Mouse (Mus musculus): ENCODE measurements around the gene Phf11c. TPM values are rescaled to one million over a fixed set of nuclear protein-coding genes. Genes with fewer than 3 reads are reported as not detected.
A peak's percentile ranks its signal among the peaks of the same experiment; 100 is the strongest.

Phf11c gene
- polyA plus RNA-seq (2015; fragmentation: Nextera tagmentation; extraction: Ambion mirVana), result 0.18 and 0.30 TPM in 2 replicates

DNA sequence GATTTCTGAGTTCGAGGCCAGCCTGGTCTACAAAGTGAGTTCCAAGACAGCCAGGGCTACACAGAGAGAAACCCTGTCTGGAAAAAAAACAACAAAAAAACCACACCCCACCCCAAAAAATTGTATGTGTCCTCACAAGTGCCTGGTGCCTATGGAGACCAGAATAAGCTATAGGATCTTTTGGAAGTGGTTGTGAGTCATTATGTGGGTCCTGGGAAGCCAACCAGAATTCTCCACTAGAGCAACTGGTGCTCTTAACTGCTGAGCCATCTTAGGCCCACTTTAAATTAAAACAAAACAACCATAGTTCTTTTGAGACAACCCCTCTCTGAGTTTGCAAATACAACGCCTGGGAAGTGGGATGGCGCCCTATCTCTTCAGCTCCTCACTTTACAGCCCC, at the start of gene Phf11c:
TSS of gene Phf11c (minus strand) at position 101 of the 400 bp plus-strand sequence.
- Histone ChIP-seq H3K9me3 (ENCODE audit: control insufficient read depth, low read length) (no peaks in the 10 kb centered on the region), H3K9ac (ENCODE audit: low read length) (no peak within 1 kb of the TSS), H3K4me3 (ENCODE audit: low read depth, low read length) (no peak within 1 kb of the TSS), H3K27ac (replicated peaks) (no peak within 1 kb of the TSS), H3K27me3 (ENCODE audit: control insufficient read depth, insufficient read depth, low read length) (no peaks in the 10 kb centered on the region), H3K4me2 (replicated peaks; ENCODE audit: low read depth) (no peak within 1 kb of the TSS), H3K4me1 (replicated peaks; ENCODE audit: control insufficient read depth, insufficient read depth) (no peaks in the 10 kb centered on the region), H3K36me3 (ENCODE audit: control insufficient read depth, insufficient read depth, low read length) (no peaks in the 10 kb centered on the region)
- ATAC-seq (ENCODE audit: low FRiP score, low TSS enrichment) (no peak), DNase-seq (ENCODE audit: low spot score) (no peak)
- TF ChIP-seq CTCF (IDR thresholded peaks at IDR 0.05; ENCODE audit: low read depth) (no peak), EP300 (optimal IDR thresholded peaks at IDR 0.05) (no peak)
- WGBS, result 88% methylated on average over 3 of the region's 3 CpGs

GRCm38 (mm10) chr14:59441472-59441805, 46.3 kb upstream of the Phf11c start:
- no peaks in the 10 kb centered on the region for H3K9me3 ChIP-seq (ENCODE audit: control insufficient read depth, low read length)
- peak overlapping the region; percentile 94 for H3K4me2 ChIP-seq (replicated peaks; ENCODE audit: low read depth)
- ATAC-seq (ENCODE audit: low FRiP score, low TSS enrichment) (no peak), DNase-seq (ENCODE audit: low spot score) (no peak)
- no peaks in the 10 kb centered on the region for H3K27me3 ChIP-seq (ENCODE audit: control insufficient read depth, insufficient read depth, low read length)
- H3K9ac ChIP-seq (ENCODE audit: low read length), result peak overlapping the region; percentile 85
- H3K4me3 ChIP-seq (ENCODE audit: low read depth, low read length), result peak overlapping the region; percentile 79
- peak overlapping the region; percentile 92 for H3K27ac ChIP-seq (replicated peaks)
- peaks cover 3% of the 10 kb centered on the region for H3K4me1 ChIP-seq (replicated peaks; ENCODE audit: control insufficient read depth, insufficient read depth)
- H3K36me3 ChIP-seq (ENCODE audit: control insufficient read depth, insufficient read depth, low read length), result no peaks in the 10 kb centered on the region
- 4% methylated on average over 6 of the region's 6 CpGs for WGBS
- no peak for TF ChIP-seq EP300 (optimal IDR thresholded peaks at IDR 0.05)
- no peak for TF ChIP-seq CTCF (IDR thresholded peaks at IDR 0.05; ENCODE audit: low read depth)

DNA sequence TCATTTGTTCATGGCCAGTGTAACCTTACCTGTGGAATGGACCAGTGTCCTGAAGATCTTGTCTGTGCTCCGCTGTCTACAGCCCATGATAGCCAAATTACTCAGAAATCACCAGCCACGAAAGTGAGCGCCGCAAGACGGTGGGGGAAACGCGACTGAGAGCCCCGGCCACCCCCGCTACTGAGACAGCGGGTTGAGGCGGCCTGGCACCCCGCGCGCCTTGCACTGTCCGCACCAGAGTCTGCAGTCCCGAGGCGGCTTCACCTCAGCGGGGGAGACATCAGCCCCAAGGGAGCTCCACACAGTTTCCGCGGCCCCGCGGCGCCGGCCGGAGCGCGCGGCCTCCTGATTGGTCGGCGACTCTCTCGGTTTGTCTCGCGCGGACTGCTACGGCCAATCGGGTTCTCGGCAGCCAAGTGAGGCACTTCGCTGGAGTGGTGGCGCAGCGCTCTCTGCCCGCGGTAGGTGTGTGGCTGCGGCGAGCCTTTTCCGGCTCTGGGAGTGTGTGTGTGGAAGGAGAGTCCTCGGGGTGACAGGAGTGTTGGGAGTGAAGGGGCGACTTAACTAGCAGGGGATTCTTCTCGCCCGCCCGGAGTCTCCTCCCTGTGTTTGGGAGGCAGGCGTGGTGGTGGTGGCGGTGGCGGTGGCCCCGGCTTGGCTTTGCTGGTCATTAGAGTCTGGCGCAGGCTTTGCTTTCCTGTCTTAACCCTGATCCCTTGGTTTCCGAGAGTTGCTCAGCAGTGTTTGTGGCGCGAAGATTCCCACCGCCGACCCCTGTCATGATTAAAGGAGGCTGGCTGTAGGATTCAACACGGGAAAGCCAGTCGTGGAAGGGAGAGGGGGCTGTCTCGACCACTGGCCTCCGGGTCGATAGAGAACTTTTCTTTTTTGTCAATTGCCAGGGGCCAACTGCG, 45.6 kb upstream of the Phf11c start, which contains the start of the genes Setdb2 and Cab39l:
TSS of gene Setdb2 (minus strand) at position 327 of the 914 bp plus-strand sequence.
TSS of gene Cab39l (plus strand) at position 415 of the 914 bp plus-strand sequence.
- H3K27me3 ChIP-seq (ENCODE audit: control insufficient read depth, insufficient read depth, low read length), result no peaks in the 10 kb centered on the region
- ATAC-seq (ENCODE audit: low FRiP score, low TSS enrichment) (peak; percentile 100), DNase-seq (ENCODE audit: low spot score) (peak; percentile 96)
- H3K4me2 ChIP-seq (replicated peaks; ENCODE audit: low read depth), result peak within 1 kb of the TSS; percentile 94
- H3K36me3 ChIP-seq (ENCODE audit: control insufficient read depth, insufficient read depth, low read length), result no peaks in the 10 kb centered on the region
- peak; percentile 5 for TF ChIP-seq EP300 (optimal IDR thresholded peaks at IDR 0.05)
- TF ChIP-seq CTCF (IDR thresholded peaks at IDR 0.05; ENCODE audit: low read depth), result peak; percentile 63
- peak within 1 kb of the TSS; percentile 85 for H3K9ac ChIP-seq (ENCODE audit: low read length)
- H3K9me3 ChIP-seq (ENCODE audit: control insufficient read depth, low read length), result no peaks in the 10 kb centered on the region
- peak within 1 kb of the TSS; percentile 92 for H3K27ac ChIP-seq (replicated peaks)
- H3K4me1 ChIP-seq (replicated peaks; ENCODE audit: control insufficient read depth, insufficient read depth), result peaks cover 3% of the 10 kb centered on the region
- H3K4me3 ChIP-seq (ENCODE audit: low read depth, low read length), result peak within 1 kb of the TSS; percentile 79
- under 1% methylated on average over 66 of the region's 66 CpGs for WGBS

- Histone ChIP-seq H3K4me3 (ENCODE audit: low read depth, low read length) (peak overlapping the region; percentile 79), H3K9ac (ENCODE audit: low read length) (peak overlapping the region; percentile 85), H3K9me3 (ENCODE audit: control insufficient read depth, low read length) (no peaks in the 10 kb centered on the region), H3K27ac (replicated peaks) (no peak overlapping the region), H3K27me3 (ENCODE audit: control insufficient read depth, insufficient read depth, low read length) (no peaks in the 10 kb centered on the region), H3K4me2 (replicated peaks; ENCODE audit: low read depth) (peak overlapping the region; percentile 94), H3K4me1 (replicated peaks; ENCODE audit: control insufficient read depth, insufficient read depth) (peaks cover 3% of the 10 kb centered on the region), H3K36me3 (ENCODE audit: control insufficient read depth, insufficient read depth, low read length) (no peaks in the 10 kb centered on the region)
- 7% methylated on average over 7 of the region's 7 CpGs for WGBS
- no peak for TF ChIP-seq CTCF (IDR thresholded peaks at IDR 0.05; ENCODE audit: low read depth)
- peak; percentile 19 for TF ChIP-seq EP300 (optimal IDR thresholded peaks at IDR 0.05)
- DNase-seq (ENCODE audit: low spot score) (no peak), ATAC-seq (ENCODE audit: low FRiP score, low TSS enrichment) (no peak)
Observed at GRCm38 (mm10) chr14:59440039-59440438, 44.9 kb upstream of the Phf11c start.

DNA sequence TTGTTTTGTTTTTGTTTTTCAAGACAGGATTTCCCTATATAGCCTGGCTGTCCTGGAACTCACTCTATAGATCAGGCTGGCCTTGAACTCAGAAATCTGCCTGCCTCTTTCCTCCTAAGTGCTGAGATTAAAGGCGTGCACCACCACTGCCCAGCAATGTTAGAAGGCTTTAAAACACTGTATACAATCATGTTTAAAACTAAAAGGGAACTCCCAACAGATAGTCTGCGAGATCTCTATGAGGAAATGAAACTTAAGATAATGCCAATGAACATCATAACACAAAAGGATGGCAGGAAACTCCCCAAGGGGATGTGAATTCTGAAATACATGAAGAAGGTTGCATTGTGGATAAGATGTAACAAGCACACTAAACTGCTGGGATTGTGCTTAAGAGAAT, 43.3 kb upstream of the Phf11c start:
- H3K4me3 ChIP-seq (ENCODE audit: low read depth, low read length), result no peak overlapping the region
- H3K27me3 ChIP-seq (ENCODE audit: control insufficient read depth, insufficient read depth, low read length), result no peaks in the 10 kb centered on the region
- WGBS, result 74% methylated on average over 2 of the region's 2 CpGs
- no peaks in the 10 kb centered on the region for H3K36me3 ChIP-seq (ENCODE audit: control insufficient read depth, insufficient read depth, low read length)
- no peaks in the 10 kb centered on the region for H3K9me3 ChIP-seq (ENCODE audit: control insufficient read depth, low read length)
- no peak for ATAC-seq (ENCODE audit: low FRiP score, low TSS enrichment)
- no peak for DNase-seq (ENCODE audit: low spot score)
- peaks cover 3% of the 10 kb centered on the region for H3K4me1 ChIP-seq (replicated peaks; ENCODE audit: control insufficient read depth, insufficient read depth)
- H3K4me2 ChIP-seq (replicated peaks; ENCODE audit: low read depth), result no peak overlapping the region
- TF ChIP-seq CTCF (IDR thresholded peaks at IDR 0.05; ENCODE audit: low read depth) (no peak), EP300 (optimal IDR thresholded peaks at IDR 0.05) (no peak)
- H3K27ac ChIP-seq (replicated peaks), result no peak overlapping the region
- H3K9ac ChIP-seq (ENCODE audit: low read length), result no peak overlapping the region

GRCm38 (mm10) chr14:59437398-59437797, 42.2 kb upstream of the Phf11c start:
- H3K9me3 ChIP-seq (ENCODE audit: control insufficient read depth, low read length), result no peaks in the 10 kb centered on the region
- no peak overlapping the region for H3K27ac ChIP-seq (replicated peaks)
- H3K4me2 ChIP-seq (replicated peaks; ENCODE audit: low read depth), result no peak overlapping the region
- no peaks in the 10 kb centered on the region for H3K36me3 ChIP-seq (ENCODE audit: control insufficient read depth, insufficient read depth, low read length)
- H3K27me3 ChIP-seq (ENCODE audit: control insufficient read depth, insufficient read depth, low read length), result no peaks in the 10 kb centered on the region
- WGBS, result 88% methylated on average over 3 of the region's 3 CpGs
- no peak for TF ChIP-seq EP300 (optimal IDR thresholded peaks at IDR 0.05)
- TF ChIP-seq CTCF (IDR thresholded peaks at IDR 0.05; ENCODE audit: low read depth), result no peak
- ATAC-seq (ENCODE audit: low FRiP score, low TSS enrichment) (no peak), DNase-seq (ENCODE audit: low spot score) (no peak)
- no peak overlapping the region for H3K4me3 ChIP-seq (ENCODE audit: low read depth, low read length)
- no peak overlapping the region for H3K9ac ChIP-seq (ENCODE audit: low read length)
- H3K4me1 ChIP-seq (replicated peaks; ENCODE audit: control insufficient read depth, insufficient read depth), result peaks cover 3% of the 10 kb centered on the region

Measured in stomach, postnatal 0 days (tissue).